In the genomic region with DNA sequence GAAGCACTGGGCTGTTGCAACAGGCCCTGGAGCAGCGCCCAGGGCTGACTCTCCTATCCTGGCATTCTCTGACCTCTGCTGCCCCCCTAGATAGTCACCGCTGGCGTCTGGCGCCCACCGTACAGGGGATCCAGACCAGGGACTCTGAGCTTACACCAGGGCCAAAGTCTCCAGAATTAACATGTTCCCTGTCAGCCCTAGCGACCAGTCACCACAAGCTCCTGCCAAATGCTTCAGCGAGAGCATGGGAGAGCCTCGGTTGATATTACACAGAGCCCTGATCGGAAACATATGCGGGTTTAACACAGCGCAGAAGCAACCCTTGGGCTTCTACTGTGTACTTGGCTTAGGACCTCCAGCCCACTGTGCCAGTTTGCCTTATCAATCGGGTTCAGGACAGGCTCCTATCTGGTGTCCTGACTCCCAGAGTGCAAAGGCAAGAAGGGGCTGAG, we compare ENCODE assay signal across 8 mouse cellular contexts.
A peak's percentile ranks its signal among the peaks of the same experiment; 100 is the strongest.
DNase-seq lines count a peak whose midpoint lies in the region; ATAC-seq and TF ChIP-seq lines count a peak whose summit lies in the region.

No protein-coding gene starts in this region.

- H3K4me2 ChIP-seq in intestine, embryonic 14.5 days (ENCODE audit: low read length) = no peak overlapping the region
- H3K4me2 ChIP-seq in intestine, postnatal 0 days (replicated peaks; ENCODE audit: low read depth) = no peak overlapping the region
- 0 out of 2 replicates have a peak overlapping the region, but pooled peaks have one; percentile 14 for H3K4me2 ChIP-seq in embryonic facial prominence, embryonic 14.5 days (ENCODE audit: low read depth, low read length)
- H3K4me2 ChIP-seq in lung, postnatal 0 days (replicated peaks; ENCODE audit: low read depth, low read length) = no peak overlapping the region

- no peak overlapping the region for H3K9ac ChIP-seq in intestine, embryonic 14.5 days (ENCODE audit: low read length)
- H3K9ac ChIP-seq in intestine, postnatal 0 days (ENCODE audit: low read depth, low read length) = no peak overlapping the region
- H3K9ac ChIP-seq in embryonic facial prominence, embryonic 14.5 days (ENCODE audit: low read depth, low read length) = no peak overlapping the region
- H3K9ac ChIP-seq in lung, postnatal 0 days (replicated peaks; ENCODE audit: low read depth) = no peak overlapping the region

- peak overlapping the region; percentile 51; the same call in 1 of the 2 replicates for H3K27ac ChIP-seq in intestine, embryonic 14.5 days (ENCODE audit: low read depth)
- H3K27ac ChIP-seq in intestine, postnatal 0 days (ENCODE audit: low read depth, low read length) = no peak overlapping the region
- H3K27ac ChIP-seq in embryonic facial prominence, embryonic 14.5 days (replicated peaks; ENCODE audit: low read depth, low read length) = peak overlapping the region; percentile 65; the same call in 1 of the 2 replicates
- no peak overlapping the region for H3K27ac ChIP-seq in lung, postnatal 0 days (ENCODE audit: low read length)

- TF ChIP-seq CTCF in intestine, postnatal 0 days (IDR thresholded peaks at IDR 0.05; ENCODE audit: low read depth) = no peak
- no peak for TF ChIP-seq CTCF in lung, postnatal 0 days (IDR thresholded peaks at IDR 0.05)

- no peaks in the 10 kb centered on the region for H3K9me3 ChIP-seq in intestine, embryonic 14.5 days (ENCODE audit: control insufficient read depth, low read length)
- no peaks in the 10 kb centered on the region for H3K9me3 ChIP-seq in intestine, postnatal 0 days (ENCODE audit: control insufficient read depth)
- peaks cover 3% of the 10 kb centered on the region; the same call in 1 of the 2 replicates for H3K9me3 ChIP-seq in embryonic facial prominence, embryonic 14.5 days (ENCODE audit: control insufficient read depth, low read length)
- peaks cover 3% of the 10 kb centered on the region; the same call in 1 of the 2 replicates for H3K9me3 ChIP-seq in lung, postnatal 0 days (ENCODE audit: low read length)

- intact Hi-C loops in heart, postnatal 36 days (cut with DNase I) = loop anchor here (5.0 kb wide), 1 partner anchor 176 kb away; no protein-coding TSS in a partner anchor

- no peaks in the 10 kb centered on the region for H3K36me3 ChIP-seq in intestine, embryonic 14.5 days (ENCODE audit: control insufficient read depth, insufficient read depth, low read length)
- H3K36me3 ChIP-seq in intestine, postnatal 0 days (ENCODE audit: control insufficient read depth, insufficient read depth) = no peaks in the 10 kb centered on the region
- peaks cover 10% of the 10 kb centered on the region; the same call in 1 of the 2 replicates for H3K36me3 ChIP-seq in embryonic facial prominence, embryonic 14.5 days (ENCODE audit: control insufficient read depth, insufficient read depth, low read length)
- H3K36me3 ChIP-seq in lung, postnatal 0 days (ENCODE audit: insufficient read depth, low read length) = no peaks in the 10 kb centered on the region

- no peak for DNase-seq in intestine, embryonic 14.5 days (ENCODE audit: low spot score)
- peak; percentile 90 for DNase-seq in embryonic facial prominence, embryonic 14.5 days (ENCODE audit: low spot score)
- peak; percentile 61 to 70 for DNase-seq in heart, postnatal 36 days
- peak; percentile 63 for DNase-seq in lung, postnatal 0 days (ENCODE audit: low spot score)
- DNase-seq in right cerebral cortex, adult 2 months (ENCODE audit: low spot score in 2 of 2) = no peak
- DNase-seq in layer of hippocampus, adult 18-20 months (ENCODE audit: low spot score in 2 of 2) = no peak
- no peak for DNase-seq in frontal cortex, postnatal 10 days (ENCODE audit: low spot score in 2 of 2)

- no peak overlapping the region for H3K4me3 ChIP-seq in intestine, embryonic 14.5 days (ENCODE audit: low read depth, low read length)
- H3K4me3 ChIP-seq in intestine, postnatal 0 days (ENCODE audit: low read depth, low read length) = no peak overlapping the region
- H3K4me3 ChIP-seq in embryonic facial prominence, embryonic 14.5 days (ENCODE audit: low read depth, low read length) = no peak overlapping the region
- no peak overlapping the region for H3K4me3 ChIP-seq in lung, postnatal 0 days (ENCODE audit: low read depth, low read length)

- no peak for TF ChIP-seq EP300 in lung, postnatal 0 days (IDR thresholded peaks at IDR 0.05)

- H3K27me3 ChIP-seq in intestine, embryonic 14.5 days (replicated peaks; ENCODE audit: control insufficient read depth, insufficient read depth, low read length) = no peaks in the 10 kb centered on the region
- no peaks in the 10 kb centered on the region for H3K27me3 ChIP-seq in intestine, postnatal 0 days (replicated peaks; ENCODE audit: control insufficient read depth, insufficient read depth, low read length)
- H3K27me3 ChIP-seq in embryonic facial prominence, embryonic 14.5 days (replicated peaks; ENCODE audit: control insufficient read depth, insufficient read depth, low read length) = no peaks in the 10 kb centered on the region
- H3K27me3 ChIP-seq in lung, postnatal 0 days (replicated peaks; ENCODE audit: insufficient read depth, low read length) = no peaks in the 10 kb centered on the region

- 0 out of 2 replicates have a peak, but pooled peaks have one; percentile 40 for ATAC-seq in intestine, embryonic 14.5 days (replicated peaks; ENCODE audit: low FRiP score, low TSS enrichment, low read depth)
- no peak for ATAC-seq in intestine, postnatal 0 days
- ATAC-seq in embryonic facial prominence, embryonic 14.5 days (ENCODE audit: low read depth) = peak; percentile 88
- ATAC-seq in lung, postnatal 0 days = peak; percentile 64

- no peaks in the 10 kb centered on the region; the same call in 1 of the 2 replicates for H3K4me1 ChIP-seq in intestine, embryonic 14.5 days (replicated peaks; ENCODE audit: control insufficient read depth, insufficient read depth, low read length)
- no peaks in the 10 kb centered on the region for H3K4me1 ChIP-seq in intestine, postnatal 0 days (replicated peaks; ENCODE audit: control insufficient read depth, insufficient read depth, low read length)
- peaks cover 22% of the 10 kb centered on the region for H3K4me1 ChIP-seq in embryonic facial prominence, embryonic 14.5 days (ENCODE audit: control insufficient read depth, insufficient read depth, low read length)
- no peaks in the 10 kb centered on the region for H3K4me1 ChIP-seq in lung, postnatal 0 days (ENCODE audit: insufficient read depth, low read depth, low read length)

- WGBS in intestine, embryonic 14.5 days = 48% methylated on average over 12 of the region's 12 CpGs
- WGBS in intestine, postnatal 0 days = 68% methylated on average over 12 of the region's 12 CpGs
- 36% methylated on average over 12 of the region's 12 CpGs for WGBS in embryonic facial prominence, embryonic 14.5 days
- 58% methylated on average over 12 of the region's 12 CpGs for WGBS in lung, postnatal 0 days

Comparison
In these comparisons a context has a peak if more than half of its experiments do, and no peak if none do; other contexts are left out.
1. H3K27ac ChIP-seq: peak in intestine, embryonic 14.5 days (single experiment) and embryonic facial prominence, embryonic 14.5 days (single experiment); none in intestine, postnatal 0 days (single experiment) and lung, postnatal 0 days (single experiment).
2. DNase-seq: peak in embryonic facial prominence, embryonic 14.5 days (single experiment), heart, postnatal 36 days (2 of 2) and lung, postnatal 0 days (single experiment); none in intestine, embryonic 14.5 days (single experiment), right cerebral cortex, adult 2 months (0 of 2), layer of hippocampus, adult 18-20 months (0 of 2) and frontal cortex, postnatal 10 days (0 of 2).